Mouse (Mus musculus) bone marrow macrophage, adult 2 months (primary cell): Measurements from ENCODE around the gene Grm4.

Experiments
- CTCF ChIP-seq: IDR thresholded peaks from 2 replicates; pipeline ENCODE4 v1.5.1; 2012; ENCODE audit warnings: low read depth, mild to moderate bottlenecking, low read length, moderate library complexity
- POLR2A ChIP-seq: IDR thresholded peaks from 2 replicates; pipeline ENCODE4 v1.6.1; 2012; ENCODE audit warnings: mild to moderate bottlenecking, low read depth, low read length, borderline replicate concordance

- TF ChIP-seq CTCF = no peak
- TF ChIP-seq POLR2A = no peak
Measured at GRCm38 (mm10) chr17:27493969-27494368, 27.2 kb downstream of the Grm4 start.
